Mouse (Mus musculus): ENCODE data around the gene Dennd1a. TPM values are rescaled to one million over a fixed set of nuclear protein-coding genes. Genes with fewer than 3 reads are reported as not detected.

Dennd1a gene
- polyA plus RNA-seq, 1 experiment = 36.2 TPM

- Histone ChIP-seq H3K36me3 (ENCODE audit: control insufficient read depth, insufficient read depth, low read length) (no peaks in the 10 kb centered on the region), H3K27ac (ENCODE audit: insufficient read depth, low read depth, low read length) (no peak overlapping the region), H3K27me3 (replicated peaks; ENCODE audit: control insufficient read depth, insufficient read depth, low read length) (no peaks in the 10 kb centered on the region), H3K4me1 (ENCODE audit: control insufficient read depth, insufficient read depth, low read length) (no peaks in the 10 kb centered on the region), H3K4me3 (ENCODE audit: insufficient read depth, low read depth, low read length) (no peak overlapping the region)
- DNase-seq = no peak
- TF ChIP-seq POLR2A (IDR thresholded peaks at IDR 0.05; ENCODE audit: low read depth, low read length) (no peak), CTCF (conservative IDR thresholded peaks at IDR 0.05; ENCODE audit: insufficient read depth, insufficient read length, low read depth, low read length) (no peak)
- WGBS = 100% methylated on average over 1 of the region's 1 CpGs
Observed at GRCm38 (mm10) chr2:37850626-37851025, 436.6 kb downstream of the Dennd1a start.

- 93% methylated on average over 3 of the region's 3 CpGs for WGBS
- Histone ChIP-seq H3K4me1 (ENCODE audit: control insufficient read depth, insufficient read depth, low read length) (no peaks in the 10 kb centered on the region), H3K27ac (ENCODE audit: insufficient read depth, low read depth, low read length) (no peak overlapping the region), H3K4me3 (ENCODE audit: insufficient read depth, low read depth, low read length) (no peak overlapping the region), H3K36me3 (ENCODE audit: control insufficient read depth, insufficient read depth, low read length) (no peaks in the 10 kb centered on the region), H3K27me3 (replicated peaks; ENCODE audit: control insufficient read depth, insufficient read depth, low read length) (no peaks in the 10 kb centered on the region)
- TF ChIP-seq POLR2A (IDR thresholded peaks at IDR 0.05; ENCODE audit: low read depth, low read length) = no peak
- no peak for TF ChIP-seq CTCF (conservative IDR thresholded peaks at IDR 0.05; ENCODE audit: insufficient read depth, insufficient read length, low read depth, low read length)
- no peak for DNase-seq
Observed at GRCm38 (mm10) chr2:37849357-37849756, 437.8 kb downstream of the Dennd1a start.

GRCm38 (mm10) chr2:37842719-37843118 lies 444.5 kb downstream of the Dennd1a start:
- H3K4me1 ChIP-seq (ENCODE audit: control insufficient read depth, insufficient read depth, low read length) = no peaks in the 10 kb centered on the region
- H3K4me3 ChIP-seq (ENCODE audit: insufficient read depth, low read depth, low read length) = no peak overlapping the region
- TF ChIP-seq CTCF (conservative IDR thresholded peaks at IDR 0.05; ENCODE audit: insufficient read depth, insufficient read length, low read depth, low read length) (no peak), POLR2A (IDR thresholded peaks at IDR 0.05; ENCODE audit: low read depth, low read length) (no peak)
- no peak overlapping the region for H3K27ac ChIP-seq (ENCODE audit: insufficient read depth, low read depth, low read length)
- DNase-seq = no peak
- no peaks in the 10 kb centered on the region for H3K36me3 ChIP-seq (ENCODE audit: control insufficient read depth, insufficient read depth, low read length)
- H3K27me3 ChIP-seq (replicated peaks; ENCODE audit: control insufficient read depth, insufficient read depth, low read length) = no peaks in the 10 kb centered on the region
- WGBS = 56% methylated on average over 4 of the region's 4 CpGs

GRCm38 (mm10) chr2:37842151-37842569 lies 445.0 kb downstream of the Dennd1a start:
- no peak for DNase-seq
- TF ChIP-seq CTCF (conservative IDR thresholded peaks at IDR 0.05; ENCODE audit: insufficient read depth, insufficient read length, low read depth, low read length) = no peak
- no peak for TF ChIP-seq POLR2A (IDR thresholded peaks at IDR 0.05; ENCODE audit: low read depth, low read length)
- H3K27me3 ChIP-seq (replicated peaks; ENCODE audit: control insufficient read depth, insufficient read depth, low read length) = no peaks in the 10 kb centered on the region
- H3K36me3 ChIP-seq (ENCODE audit: control insufficient read depth, insufficient read depth, low read length) = no peaks in the 10 kb centered on the region
- H3K27ac ChIP-seq (ENCODE audit: insufficient read depth, low read depth, low read length) = no peak overlapping the region
- no peak overlapping the region for H3K4me3 ChIP-seq (ENCODE audit: insufficient read depth, low read depth, low read length)
- H3K4me1 ChIP-seq (ENCODE audit: control insufficient read depth, insufficient read depth, low read length) = no peaks in the 10 kb centered on the region
- WGBS = 43% methylated on average over 7 of the region's 7 CpGs

GRCm38 (mm10) chr2:37839922-37840321 lies 447.3 kb downstream of the Dennd1a start:
- Histone ChIP-seq H3K4me3 (ENCODE audit: insufficient read depth, low read depth, low read length) (no peak overlapping the region), H3K27ac (ENCODE audit: insufficient read depth, low read depth, low read length) (no peak overlapping the region), H3K36me3 (ENCODE audit: control insufficient read depth, insufficient read depth, low read length) (no peaks in the 10 kb centered on the region), H3K27me3 (replicated peaks; ENCODE audit: control insufficient read depth, insufficient read depth, low read length) (no peaks in the 10 kb centered on the region), H3K4me1 (ENCODE audit: control insufficient read depth, insufficient read depth, low read length) (no peaks in the 10 kb centered on the region)
- TF ChIP-seq POLR2A (IDR thresholded peaks at IDR 0.05; ENCODE audit: low read depth, low read length) = no peak
- no peak for TF ChIP-seq CTCF (conservative IDR thresholded peaks at IDR 0.05; ENCODE audit: insufficient read depth, insufficient read length, low read depth, low read length)
- DNase-seq = no peak

GRCm38 (mm10) chr2:37838202-37838984 lies 448.8 kb downstream of the Dennd1a start:
- no peak for DNase-seq
- H3K4me3 ChIP-seq (ENCODE audit: insufficient read depth, low read depth, low read length) = no peak overlapping the region
- TF ChIP-seq POLR2A (IDR thresholded peaks at IDR 0.05; ENCODE audit: low read depth, low read length) = no peak
- TF ChIP-seq CTCF (conservative IDR thresholded peaks at IDR 0.05; ENCODE audit: insufficient read depth, insufficient read length, low read depth, low read length) = no peak

GRCm38 (mm10) chr2:37837542-37837941 lies 449.6 kb downstream of the Dennd1a start:
- DNase-seq = no peak
- WGBS = 94% methylated on average over 3 of the region's 3 CpGs

More at GRCm38 (mm10) chr2:37838202-37838984, 448.8 kb downstream of the Dennd1a start:
- H3K4me1 ChIP-seq (ENCODE audit: control insufficient read depth, insufficient read depth, low read length) = no peaks in the 10 kb centered on the region
- H3K27ac ChIP-seq (ENCODE audit: insufficient read depth, low read depth, low read length) = no peak overlapping the region
- 86% methylated on average over 7 of the region's 7 CpGs for WGBS
- no peaks in the 10 kb centered on the region for H3K36me3 ChIP-seq (ENCODE audit: control insufficient read depth, insufficient read depth, low read length)
- H3K27me3 ChIP-seq (replicated peaks; ENCODE audit: control insufficient read depth, insufficient read depth, low read length) = no peaks in the 10 kb centered on the region

More at GRCm38 (mm10) chr2:37837542-37837941, 449.6 kb downstream of the Dennd1a start:
- H3K27ac ChIP-seq (ENCODE audit: insufficient read depth, low read depth, low read length) = no peak overlapping the region
- no peaks in the 10 kb centered on the region for H3K36me3 ChIP-seq (ENCODE audit: control insufficient read depth, insufficient read depth, low read length)
- no peaks in the 10 kb centered on the region for H3K27me3 ChIP-seq (replicated peaks; ENCODE audit: control insufficient read depth, insufficient read depth, low read length)
- no peak for TF ChIP-seq POLR2A (IDR thresholded peaks at IDR 0.05; ENCODE audit: low read depth, low read length)
- TF ChIP-seq CTCF (conservative IDR thresholded peaks at IDR 0.05; ENCODE audit: insufficient read depth, insufficient read length, low read depth, low read length) = no peak
- H3K4me3 ChIP-seq (ENCODE audit: insufficient read depth, low read depth, low read length) = no peak overlapping the region
- H3K4me1 ChIP-seq (ENCODE audit: control insufficient read depth, insufficient read depth, low read length) = no peaks in the 10 kb centered on the region
